Mouse (Mus musculus) small intestine, adult 2 months (tissue): ENCODE data around the gene Cant1.

Experiments used
- CTCF ChIP-seq: fragments of 200-500 bp; IDR thresholded peaks from 2 replicates; pipeline ENCODE4 v1.5.1; 2012; ENCODE audit warnings: low read depth, mild to moderate bottlenecking, control low read depth, inconsistent platforms, low read length, moderate library complexity, mixed read lengths; ENCODE audit not compliant: insufficient replicate concordance, insufficient read length; ENCODE audit errors: extremely low read depth
- POLR2A ChIP-seq: fragments of 200-500 bp; IDR thresholded peaks from 2 replicates; pipeline ENCODE4 v1.6.1; 2012; ENCODE audit warnings: low read depth, mild to moderate bottlenecking, control low read depth, inconsistent platforms, low read length, moderate library complexity

DNA sequence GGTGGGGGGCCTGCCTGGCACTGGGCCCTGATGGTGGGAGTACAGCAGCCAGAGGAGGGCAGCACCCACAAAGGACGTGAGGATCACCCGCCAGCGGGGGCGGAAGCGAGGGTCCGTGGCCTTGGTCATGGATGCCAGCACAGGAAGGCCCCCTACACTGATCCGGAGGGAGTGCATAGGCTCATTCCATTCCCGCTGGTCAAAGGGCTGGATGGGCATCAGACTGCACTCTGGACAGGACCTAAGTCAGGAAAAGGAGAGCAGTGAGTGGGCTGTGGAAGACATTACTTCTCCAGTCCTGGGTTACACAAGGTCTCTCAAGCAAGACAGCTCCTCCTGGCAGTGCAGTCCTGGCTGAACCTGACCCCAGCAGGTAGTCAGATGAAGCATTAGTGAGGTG is 7.6 kb downstream of the Cant1 start:
- TF ChIP-seq CTCF, result no peak
- no peak for TF ChIP-seq POLR2A
